ENCODE assay signal across 25 mouse cellular contexts in the genomic region with DNA sequence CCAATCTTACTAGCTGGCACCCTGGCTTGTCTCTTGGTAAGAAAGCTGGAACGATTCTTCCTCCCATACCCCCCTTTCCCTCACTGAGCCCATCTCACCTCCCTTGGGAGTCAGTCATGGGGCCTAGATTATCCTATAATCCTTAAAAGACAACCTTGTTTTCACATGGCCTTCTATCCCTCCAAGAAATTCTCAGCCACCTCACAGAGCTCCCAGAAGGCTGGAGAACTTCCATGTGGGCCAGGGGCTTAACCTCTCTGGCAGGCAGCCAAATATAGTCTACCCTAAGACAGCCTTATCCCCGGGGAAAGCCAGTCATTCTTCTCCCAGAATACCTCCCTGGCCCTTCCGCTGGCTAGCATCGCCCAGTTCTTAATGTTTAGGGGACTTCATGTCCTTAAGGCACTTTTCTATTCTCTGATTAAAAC. TPM values are rescaled to one million over a fixed set of nuclear protein-coding genes. Genes with fewer than 3 reads are reported as not detected.
DNase-seq lines count a peak whose midpoint lies in the region; ATAC-seq and TF ChIP-seq lines count a peak whose summit lies in the region.
"Had no signal": no experiment of that assay in that cellular context is flagged by ENCODE, and none has a peak within 500 bp of the region (broad histone marks: within the 10 kb centered on the region; RNA-seq: fewer than 3 reads in every experiment).

No protein-coding gene starts in this region.

- H3K4me2 ChIP-seq in kidney, postnatal 0 days (ENCODE audit: low read length) = no peak overlapping the region
- H3K4me2 ChIP-seq in kidney, embryonic 14.5 days (replicated peaks; ENCODE audit: low read depth, low read length) = no peak overlapping the region
- H3K4me2 ChIP-seq: embryonic facial prominence, embryonic 13.5 days; forebrain, embryonic 13.5 days; hindbrain, embryonic 12.5 days; limb, embryonic 13.5 days; liver, embryonic 12.5 days; midbrain, embryonic 15.5 days had no signal

- H3K27ac ChIP-seq in kidney, postnatal 0 days = peak overlapping the region; percentile 44; the same call in 1 of the 2 replicates
- H3K27ac ChIP-seq in kidney, embryonic 14.5 days (ENCODE audit: low read depth, low read length) = no peak overlapping the region
- H3K27ac ChIP-seq in limb, embryonic 10.5 days = peak overlapping the region; percentile 90
- H3K27ac ChIP-seq: forebrain, embryonic 13.5 days; hindbrain, embryonic 12.5 days; layer of hippocampus, adult 2 months; limb, embryonic 13.5 days; liver, embryonic 12.5 days; midbrain, embryonic 15.5 days had no signal

- peaks cover 4% of the 10 kb centered on the region; the same call in 1 of the 2 replicates for H3K4me1 ChIP-seq in kidney, postnatal 0 days (replicated peaks; ENCODE audit: insufficient read depth, low read length)
- H3K4me1 ChIP-seq in kidney, embryonic 14.5 days (ENCODE audit: control insufficient read depth, insufficient read depth, low read length) = peaks cover 9% of the 10 kb centered on the region; the same call in 1 of the 2 replicates
- peaks cover 70% of the 10 kb centered on the region for H3K4me1 ChIP-seq in limb, embryonic 10.5 days
- H3K4me1 ChIP-seq: forebrain, embryonic 13.5 days; hindbrain, embryonic 12.5 days; midbrain, embryonic 15.5 days had no signal

- H3K4me3 ChIP-seq in kidney, postnatal 0 days (replicated peaks; ENCODE audit: low read depth, low read length) = no peak overlapping the region
- H3K4me3 ChIP-seq in kidney, embryonic 14.5 days (ENCODE audit: low read length) = no peak overlapping the region
- H3K4me3 ChIP-seq in limb, embryonic 10.5 days = no peak overlapping the region; the same call in 1 of the 2 replicates
- H3K4me3 ChIP-seq: embryonic facial prominence, embryonic 13.5 days; forebrain, embryonic 13.5 days; hindbrain, embryonic 12.5 days; layer of hippocampus, adult 2 months; limb, embryonic 13.5 days; liver, embryonic 12.5 days; midbrain, embryonic 15.5 days had no signal

- 57% methylated on average over 4 of the region's 4 CpGs for WGBS in kidney, postnatal 0 days
- 71% methylated on average over 4 of the region's 4 CpGs for WGBS in kidney, embryonic 14.5 days
- 70% methylated on average over 4 of the region's 4 CpGs for WGBS in limb, embryonic 10.5 days

- peaks cover 46% of the 10 kb centered on the region for H3K36me3 ChIP-seq in kidney, postnatal 0 days (ENCODE audit: insufficient read depth, low read length)
- peaks cover 38% of the 10 kb centered on the region for H3K36me3 ChIP-seq in kidney, embryonic 14.5 days (ENCODE audit: control insufficient read depth, insufficient read depth, low read length)
- H3K36me3 ChIP-seq in limb, embryonic 10.5 days = peaks cover 58% of the 10 kb centered on the region

- no peak for TF ChIP-seq CTCF in kidney, postnatal 0 days (IDR thresholded peaks at IDR 0.05; ENCODE audit: low read depth)

- H3K9me3 ChIP-seq in kidney, postnatal 0 days (replicated peaks; ENCODE audit: low read length) = no peaks in the 10 kb centered on the region
- H3K9me3 ChIP-seq in kidney, embryonic 14.5 days (ENCODE audit: control insufficient read depth, low read length) = no peaks in the 10 kb centered on the region
- no peaks in the 10 kb centered on the region for H3K9me3 ChIP-seq in limb, embryonic 10.5 days (replicated peaks)
- H3K9me3 ChIP-seq: embryonic facial prominence, embryonic 13.5 days; forebrain, embryonic 13.5 days; G1E; hindbrain, embryonic 12.5 days; limb, embryonic 13.5 days; liver, embryonic 12.5 days; midbrain, embryonic 15.5 days had no signal

- no peaks in the 10 kb centered on the region for H3K27me3 ChIP-seq in kidney, postnatal 0 days (ENCODE audit: insufficient read depth, low read length)
- H3K27me3 ChIP-seq in kidney, embryonic 14.5 days (ENCODE audit: control insufficient read depth, insufficient read depth, low read length) = no peaks in the 10 kb centered on the region
- H3K27me3 ChIP-seq in limb, embryonic 10.5 days (ENCODE audit: low read depth, poor library complexity, severe bottlenecking) = no peaks in the 10 kb centered on the region
- H3K27me3 ChIP-seq: CH12.LX; embryonic facial prominence, embryonic 13.5 days; forebrain, embryonic 13.5 days; hindbrain, embryonic 12.5 days; limb, embryonic 13.5 days; liver, embryonic 12.5 days; midbrain, embryonic 15.5 days had no signal

- peak; percentile 91 for DNase-seq in heart, adult 11 months
- DNase-seq in heart, postnatal 4 days = no peak
- no peak for DNase-seq in kidney, postnatal 0 days (ENCODE audit: low spot score)
- DNase-seq in limb, embryonic 10.5 days (ENCODE audit: low spot score) = no peak
- peak; percentile 67 for DNase-seq in retina, postnatal 7 days (ENCODE audit: low read depth, low spot score)
- DNase-seq: adrenal gland, adult 8-10 months; cerebellum, adult 2 months; cerebellum, postnatal 25 days; kidney, postnatal 25 days; lung, adult 18-20 months; lung, postnatal 4 days; right cerebral cortex, postnatal 25 days had no signal

- H3K9ac ChIP-seq in kidney, postnatal 0 days (ENCODE audit: low read depth, low read length) = no peak overlapping the region
- no peak overlapping the region for H3K9ac ChIP-seq in kidney, embryonic 14.5 days (ENCODE audit: low read depth, low read length)
- H3K9ac ChIP-seq: forebrain, embryonic 13.5 days; hindbrain, embryonic 12.5 days; liver, embryonic 12.5 days had no signal

- no peak for ATAC-seq in kidney, postnatal 0 days (replicated peaks; ENCODE audit: low FRiP score, low read depth)
- no peak for ATAC-seq in kidney, embryonic 14.5 days (ENCODE audit: low FRiP score, low TSS enrichment)
- ATAC-seq in CD4-positive, CD25-positive, alpha-beta regulatory T cell, adult 4 months = no peak
- ATAC-seq: forebrain, embryonic 13.5 days; intestine, postnatal 0 days; liver, embryonic 12.5 days; midbrain, embryonic 15.5 days had no signal

RNA-seq across cellular contexts. Expression of a gene that starts 7.7 kb away (rescaled TPM):
- 100 to 1,000 TPM; 106 to 110 TPM for total RNA-seq in heart, postnatal 4 days (2021)
- polyA plus RNA-seq in kidney, postnatal 0 days (2015; fragmentation: Nextera tagmentation; extraction: Ambion mirVana) = 171 and 188 TPM in 2 replicates
- 149 and 164 TPM in 2 replicates for polyA plus RNA-seq in kidney, embryonic 14.5 days (2014; fragmentation: Nextera tagmentation; extraction: Ambion mirVana)
- 184 and 192 TPM in 2 replicates for polyA plus RNA-seq in limb, embryonic 10.5 days (2016; fragmentation: Nextera tagmentation; extraction: Ambion mirVana)
- polyA plus RNA-seq in CD4-positive, CD25-positive, alpha-beta regulatory T cell, adult 4 months (2017; shearing (Covaris generic)) = 100 to 1,000 TPM; 112 to 139 TPM

RNA-seq across cellular contexts. Expression of a gene that starts 25.6 kb away (rescaled TPM):
- 1 to 10 TPM; 1.5 to 2.8 TPM for total RNA-seq in heart, postnatal 4 days (2021)
- polyA plus RNA-seq in kidney, postnatal 0 days (2015; fragmentation: Nextera tagmentation; extraction: Ambion mirVana) = 18.8 and 19.8 TPM in 2 replicates
- polyA plus RNA-seq in kidney, embryonic 14.5 days (2014; fragmentation: Nextera tagmentation; extraction: Ambion mirVana) = 14.4 and 14.8 TPM in 2 replicates
- polyA plus RNA-seq in limb, embryonic 10.5 days (2016; fragmentation: Nextera tagmentation; extraction: Ambion mirVana) = 7.7 and 10.0 TPM in 2 replicates
- 1 to 10 TPM; 2.1 to 2.7 TPM for polyA plus RNA-seq in CD4-positive, CD25-positive, alpha-beta regulatory T cell, adult 4 months (2017; shearing (Covaris generic))
- total RNA-seq: G1E; neutrophil, adult 5-6 weeks had no signal
- polyA plus RNA-seq: G1E had no signal

RNA-seq across cellular contexts. Expression of a gene that starts 34.9 kb away (rescaled TPM):
- total RNA-seq in heart, postnatal 4 days (2021) = 10 to 100 TPM; 16.2 to 17.5 TPM
- polyA plus RNA-seq in kidney, postnatal 0 days (2015; fragmentation: Nextera tagmentation; extraction: Ambion mirVana) = 32.4 and 35.6 TPM in 2 replicates
- 34.2 and 34.6 TPM in 2 replicates for polyA plus RNA-seq in kidney, embryonic 14.5 days (2014; fragmentation: Nextera tagmentation; extraction: Ambion mirVana)
- polyA plus RNA-seq in limb, embryonic 10.5 days (2016; fragmentation: Nextera tagmentation; extraction: Ambion mirVana) = 37.7 and 39.2 TPM in 2 replicates
- 10 to 100 TPM; 58.5 to 68.1 TPM for polyA plus RNA-seq in CD4-positive, CD25-positive, alpha-beta regulatory T cell, adult 4 months (2017; shearing (Covaris generic))

RNA-seq across cellular contexts. Expression of a gene that starts 42.4 kb away (rescaled TPM):
- total RNA-seq in heart, postnatal 4 days (2021) = 10 to 100 TPM; 78.1 to 84.9 TPM
- polyA plus RNA-seq in kidney, postnatal 0 days (2015; fragmentation: Nextera tagmentation; extraction: Ambion mirVana) = 25.4 and 26.3 TPM in 2 replicates
- polyA plus RNA-seq in kidney, embryonic 14.5 days (2014; fragmentation: Nextera tagmentation; extraction: Ambion mirVana) = 35.6 and 36.0 TPM in 2 replicates
- 31.8 and 40.6 TPM in 2 replicates for polyA plus RNA-seq in limb, embryonic 10.5 days (2016; fragmentation: Nextera tagmentation; extraction: Ambion mirVana)
- polyA plus RNA-seq in CD4-positive, CD25-positive, alpha-beta regulatory T cell, adult 4 months (2017; shearing (Covaris generic)) = 10 to 100 TPM; 56.9 to 90.1 TPM

Comparison
In these comparisons a context has a peak if more than half of its experiments do, and no peak if none do; other contexts are left out.
1. DNase-seq: peak in heart, adult 11 months (single experiment) and retina, postnatal 7 days (single experiment); none in heart, postnatal 4 days (single experiment), kidney, postnatal 0 days (single experiment) and limb, embryonic 10.5 days (single experiment).